Mouse (Mus musculus) neural tube, embryonic 13.5 days (tissue): ENCODE results near the gene Dhrs2. TPM values are rescaled to one million over a fixed set of nuclear protein-coding genes. Genes with fewer than 3 reads are reported as not detected.

Experiments
- ATAC-seq: fragments of 200-750 bp; cut with Nextera tagmentation; 2 replicates; pipeline ENCODE4 v1.8.0; 2017; ENCODE audit warnings: low read depth, mild to moderate bottlenecking, moderate TSS enrichment, moderate library complexity
- H3K27ac ChIP-seq: fragments of 300-500 bp; sonication (generic); replicated peaks from 2 replicates; pipeline ENCODE4 v1.5.1; 2015; ENCODE audit warnings: moderate library complexity, mild to moderate bottlenecking, inconsistent platforms
- H3K27me3 ChIP-seq: fragments of 300-500 bp; sonication (generic); 2 replicates; pipeline ENCODE4 v1.6.1; 2015; ENCODE audit warnings: mild to moderate bottlenecking, inconsistent platforms
- H3K36me3 ChIP-seq: fragments of 300-500 bp; sonication (generic); 2 replicates; pipeline ENCODE4 v1.6.1; 2015; ENCODE audit warnings: mild to moderate bottlenecking, inconsistent platforms
- H3K4me1 ChIP-seq: fragments of 300-500 bp; sonication (generic); replicated peaks from 2 replicates; pipeline ENCODE4 v1.6.1; 2015; ENCODE audit warnings: inconsistent platforms
- H3K4me2 ChIP-seq: fragments of 300-500 bp; sonication (generic); 2 replicates; pipeline ENCODE4 v1.6.1; 2015; ENCODE audit warnings: inconsistent platforms, mild to moderate bottlenecking, moderate library complexity
- H3K4me3 ChIP-seq: fragments of 300-500 bp; sonication (generic); 2 replicates; pipeline ENCODE4 v1.5.1; 2015; ENCODE audit warnings: mild to moderate bottlenecking, inconsistent platforms
- H3K9ac ChIP-seq: fragments of 300-500 bp; sonication (generic); 2 replicates; pipeline ENCODE4 v1.6.1; 2015; ENCODE audit warnings: moderate library complexity, mild to moderate bottlenecking, inconsistent platforms
- H3K9me3 ChIP-seq: fragments of 300-500 bp; sonication (generic); 2 replicates; pipeline ENCODE4 v1.6.1; 2016; ENCODE audit warnings: inconsistent platforms
- WGBS: fragments of 180-500 bp; shearing (Covaris S2); methylation state at CpG from one replicate; pipeline ENCODE4 v1.1.7; 2015; 5-methylcytosine and 5-hydroxymethylcytosine counted together
- polyA plus RNA-seq: library from polyadenylated mRNA; unstranded; fragments of >200 nt; fragmentation: Nextera tagmentation; extraction: Ambion mirVana; gene quantifications from 2 replicates; pipeline ENCODE4 v1.2.1, GENCODE M21; 2015

Dhrs2 gene
- polyA plus RNA-seq, 1 experiment from 2014 or later: 1.4 TPM

DNA sequence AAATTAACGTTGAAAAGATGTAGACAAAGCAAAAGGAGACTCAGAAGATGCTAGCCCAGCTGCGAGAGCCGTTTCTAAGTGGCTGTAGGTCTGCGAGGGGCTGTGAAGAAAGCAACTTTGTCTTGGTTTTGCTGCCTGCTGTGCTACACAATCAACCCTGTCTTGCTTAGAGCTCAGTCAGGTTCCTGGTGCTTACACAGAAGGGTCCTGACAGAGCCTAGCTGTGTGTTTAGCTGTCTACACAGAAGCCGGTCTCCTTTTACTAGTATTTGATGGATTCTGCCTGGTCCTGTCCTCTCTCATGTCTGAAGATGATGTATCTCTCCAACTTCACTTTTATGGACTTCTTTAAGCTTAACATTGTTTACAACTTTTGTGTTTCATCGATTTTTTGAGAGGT lies 33.6 kb downstream of the Dhrs2 start:
- Histone ChIP-seq H3K36me3 (no peaks in the 10 kb centered on the region), H3K9me3 (no peaks in the 10 kb centered on the region), H3K27ac (no peak overlapping the region), H3K9ac (no peak overlapping the region), H3K4me3 (no peak overlapping the region), H3K4me1 (no peaks in the 10 kb centered on the region), H3K27me3 (no peaks in the 10 kb centered on the region), H3K4me2 (no peak overlapping the region)
- ATAC-seq: no peak
- WGBS: 49% methylated on average over 6 of the region's 6 CpGs

- Histone ChIP-seq H3K4me3 (no peak overlapping the region), H3K27me3 (no peaks in the 10 kb centered on the region), H3K9ac (no peak overlapping the region), H3K4me1 (peaks cover 2% of the 10 kb centered on the region; the same call in 1 of the 2 replicates), H3K4me2 (no peak overlapping the region), H3K9me3 (no peaks in the 10 kb centered on the region), H3K36me3 (no peaks in the 10 kb centered on the region), H3K27ac (no peak overlapping the region)
- ATAC-seq: no peak
- 67% methylated on average over 3 of the region's 3 CpGs for WGBS
These were observed 49.4 kb downstream of the Dhrs2 start for GRCm38 (mm10) chr14:55271158-55271557.

- H3K4me3 ChIP-seq: no peak overlapping the region
- no peaks in the 10 kb centered on the region for H3K9me3 ChIP-seq
- no peak overlapping the region for H3K9ac ChIP-seq
- WGBS: 88% methylated on average over 4 of the region's 4 CpGs
- no peaks in the 10 kb centered on the region for H3K27me3 ChIP-seq
- H3K27ac ChIP-seq: no peak overlapping the region
- ATAC-seq: no peak
- no peaks in the 10 kb centered on the region for H3K36me3 ChIP-seq
- no peak overlapping the region for H3K4me2 ChIP-seq
- no peaks in the 10 kb centered on the region for H3K4me1 ChIP-seq
These were observed 51.2 kb downstream of the Dhrs2 start for GRCm38 (mm10) chr14:55273023-55273422.

GRCm38 (mm10) chr14:55274810-55275209 lies 53.0 kb downstream of the Dhrs2 start:
- Histone ChIP-seq H3K4me2 (no peak overlapping the region), H3K4me3 (no peak overlapping the region), H3K27me3 (no peaks in the 10 kb centered on the region), H3K4me1 (no peaks in the 10 kb centered on the region), H3K36me3 (no peaks in the 10 kb centered on the region), H3K9ac (no peak overlapping the region), H3K9me3 (no peaks in the 10 kb centered on the region), H3K27ac (no peak overlapping the region)
- ATAC-seq: no peak
- 93% methylated on average over 6 of the region's 6 CpGs for WGBS

- Histone ChIP-seq H3K4me1 (no peaks in the 10 kb centered on the region), H3K9me3 (no peaks in the 10 kb centered on the region), H3K9ac (no peak overlapping the region), H3K27ac (no peak overlapping the region), H3K4me2 (no peak overlapping the region), H3K36me3 (no peaks in the 10 kb centered on the region), H3K4me3 (no peak overlapping the region), H3K27me3 (no peaks in the 10 kb centered on the region)
- 78% methylated on average over 7 of the region's 7 CpGs for WGBS
- ATAC-seq: no peak
These were observed 57.7 kb downstream of the Dhrs2 start for GRCm38 (mm10) chr14:55279322-55280069.

Other genes with a start within 250 kb of the Dhrs2 start
- gene Gm17428, start 245.1 kb upstream of the Dhrs2 start, polyA plus RNA-seq: not detected in 2 replicates
- gene Myh7, start 227.4 kb upstream of the Dhrs2 start, polyA plus RNA-seq: 7.6 and 10.3 TPM in 2 replicates
- 56.4 and 61.9 TPM in 2 replicates for gene Ngdn, start 206.6 kb upstream of the Dhrs2 start, polyA plus RNA-seq
- 30.4 and 33.6 TPM in 2 replicates for gene Zfhx2, start 129.7 kb upstream of the Dhrs2 start, polyA plus RNA-seq
- 29.4 and 29.8 TPM in 2 replicates for gene Thtpa, start 127.2 kb upstream of the Dhrs2 start, polyA plus RNA-seq
- gene Ap1g2, start 115.4 kb upstream of the Dhrs2 start, polyA plus RNA-seq: 5.2 and 8.3 TPM in 2 replicates
- 21.1 and 21.4 TPM in 2 replicates for gene Jph4, start 105.1 kb upstream of the Dhrs2 start, polyA plus RNA-seq